Mouse (Mus musculus) erythroblast, embryonic 14.5 days (primary cell): Measurements from ENCODE around the gene Hyou1.

Experiments
- GATA1 ChIP-seq: IDR thresholded peaks from 2 replicates; pipeline ENCODE4 v1.6.1; 2012; ENCODE audit warnings: low read length, inconsistent platforms, mixed read lengths
- TAL1 ChIP-seq: IDR thresholded peaks from 3 replicates; pipeline ENCODE4 v1.6.1; 2012; ENCODE audit warnings: low read length, inconsistent platforms, mixed read lengths

- no peak for TF ChIP-seq GATA1
- TF ChIP-seq TAL1 = no peak
Measured at GRCm38 (mm10) chr9:44332918-44333638, 46.2 kb upstream of the Hyou1 start.
